ENCODE assay signal across 27 mouse cellular contexts in the genomic region with DNA sequence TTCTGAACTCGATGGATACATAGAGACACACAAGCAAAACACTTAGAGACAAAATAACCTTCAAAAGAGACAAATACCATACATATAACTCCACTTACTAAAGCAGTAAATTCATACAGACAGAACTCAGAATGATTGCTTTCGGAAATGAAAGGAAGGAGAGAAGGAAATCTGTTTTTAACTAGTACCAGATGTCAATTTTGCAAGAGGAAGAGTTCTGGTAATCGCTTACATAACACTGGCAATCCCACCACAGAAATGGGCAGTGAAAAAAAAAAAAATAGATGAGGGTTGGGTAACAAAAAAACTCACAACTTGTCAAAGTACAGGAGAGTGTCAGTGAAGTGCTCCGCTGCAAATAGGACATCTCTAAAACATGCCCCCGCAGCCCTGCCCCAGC. TPM values are rescaled to one million over a fixed set of nuclear protein-coding genes. Genes with fewer than 3 reads are reported as not detected.
DNase-seq lines count a peak whose midpoint lies in the region; ATAC-seq lines count a peak whose summit lies in the region.
"Had no signal": no experiment of that assay in that cellular context is flagged by ENCODE, and none has a peak within 500 bp of the region (broad histone marks: within the 10 kb centered on the region; RNA-seq: fewer than 3 reads in every experiment).

No protein-coding gene starts in this region.

- no peak overlapping the region for H3K27ac ChIP-seq in embryonic facial prominence, embryonic 11.5 days (replicated peaks; ENCODE audit: low read depth, low read length)
- H3K27ac ChIP-seq in embryonic facial prominence, embryonic 10.5 days (replicated peaks): no peak overlapping the region
- H3K27ac ChIP-seq in embryonic facial prominence, embryonic 14.5 days (replicated peaks; ENCODE audit: low read depth, low read length): peak overlapping the region; percentile 55
- no peak overlapping the region for H3K27ac ChIP-seq in limb, embryonic 10.5 days
- no peak overlapping the region for H3K27ac ChIP-seq in kidney, embryonic 15.5 days
- H3K27ac ChIP-seq: forebrain, embryonic 13.5 days; heart, embryonic 13.5 days; hindbrain, postnatal 0 days; liver, embryonic 15.5 days; macrophage; midbrain, embryonic 13.5 days; neural tube, embryonic 13.5 days had no signal

- WGBS in embryonic facial prominence, embryonic 11.5 days: 45% methylated on average over 5 of the region's 5 CpGs
- 44% methylated on average over 5 of the region's 5 CpGs for WGBS in embryonic facial prominence, embryonic 10.5 days
- 27% methylated on average over 5 of the region's 5 CpGs for WGBS in embryonic facial prominence, embryonic 14.5 days
- 28% methylated on average over 5 of the region's 5 CpGs for WGBS in limb, embryonic 10.5 days
- 76% methylated on average over 5 of the region's 5 CpGs for WGBS in kidney, embryonic 15.5 days

- no peak overlapping the region for H3K4me3 ChIP-seq in embryonic facial prominence, embryonic 11.5 days (ENCODE audit: low read depth, low read length)
- H3K4me3 ChIP-seq in embryonic facial prominence, embryonic 10.5 days: no peak overlapping the region
- H3K4me3 ChIP-seq in embryonic facial prominence, embryonic 14.5 days (ENCODE audit: low read depth, low read length): no peak overlapping the region
- H3K4me3 ChIP-seq in limb, embryonic 10.5 days: peak overlapping the region; percentile 22; the same call in 1 of the 2 replicates
- no peak overlapping the region for H3K4me3 ChIP-seq in kidney, embryonic 15.5 days (replicated peaks)
- H3K4me3 ChIP-seq: forebrain, embryonic 13.5 days; heart, embryonic 13.5 days; liver, embryonic 15.5 days; midbrain, embryonic 13.5 days; neural tube, embryonic 13.5 days had no signal

- peak; percentile 57 for DNase-seq in embryonic facial prominence, embryonic 11.5 days (ENCODE audit: low spot score)
- no peak for DNase-seq in embryonic facial prominence, embryonic 10.5 days (ENCODE audit: low spot score)
- DNase-seq in embryonic facial prominence, embryonic 14.5 days (ENCODE audit: low spot score): peak; percentile 34
- no peak for DNase-seq in limb, embryonic 10.5 days (ENCODE audit: low spot score)
- peak; percentile 47 for DNase-seq in mesoderm, embryonic 11.5 days (ENCODE audit: low read depth, low spot score)
- DNase-seq in thymus, postnatal 4 days: no peak
- DNase-seq: adrenal gland, adult 2 months; B cell, adult 2 months; cerebellum, adult 9-11 months; kidney, adult 11 months; kidney, postnatal 25 days; left cerebral cortex, postnatal 4 days; right cerebral cortex, adult 18-20 months; thymus, postnatal 14 days had no signal

- H3K36me3 ChIP-seq in embryonic facial prominence, embryonic 11.5 days (replicated peaks; ENCODE audit: control insufficient read depth, insufficient read depth, low read depth, low read length): no peaks in the 10 kb centered on the region
- no peaks in the 10 kb centered on the region for H3K36me3 ChIP-seq in embryonic facial prominence, embryonic 10.5 days (replicated peaks)
- no peaks in the 10 kb centered on the region for H3K36me3 ChIP-seq in embryonic facial prominence, embryonic 14.5 days (ENCODE audit: control insufficient read depth, insufficient read depth, low read length)
- H3K36me3 ChIP-seq in limb, embryonic 10.5 days: no peaks in the 10 kb centered on the region
- no peaks in the 10 kb centered on the region for H3K36me3 ChIP-seq in kidney, embryonic 15.5 days
- H3K36me3 ChIP-seq: heart, embryonic 13.5 days; liver, embryonic 15.5 days; midbrain, embryonic 13.5 days; neural tube, embryonic 13.5 days had no signal

- peaks cover 3% of the 10 kb centered on the region; the same call in 1 of the 2 replicates for H3K9me3 ChIP-seq in embryonic facial prominence, embryonic 11.5 days (replicated peaks; ENCODE audit: control insufficient read depth, low read length)
- peaks cover 12% of the 10 kb centered on the region; the same call in 1 of the 2 replicates for H3K9me3 ChIP-seq in embryonic facial prominence, embryonic 10.5 days
- H3K9me3 ChIP-seq in embryonic facial prominence, embryonic 14.5 days (ENCODE audit: control insufficient read depth, low read length): 0 out of 2 replicates have a peak, but pooled peaks cover 4% of the 10 kb centered on the region
- no peaks in the 10 kb centered on the region; the same call in 1 of the 2 replicates for H3K9me3 ChIP-seq in limb, embryonic 10.5 days (replicated peaks)
- H3K9me3 ChIP-seq in kidney, embryonic 15.5 days (replicated peaks): no peaks in the 10 kb centered on the region
- H3K9me3 ChIP-seq: liver, embryonic 15.5 days had no signal

- no peaks in the 10 kb centered on the region for H3K27me3 ChIP-seq in embryonic facial prominence, embryonic 11.5 days (ENCODE audit: control insufficient read depth, insufficient read depth, low read length)
- H3K27me3 ChIP-seq in embryonic facial prominence, embryonic 10.5 days (replicated peaks; ENCODE audit: low read depth, poor library complexity, severe bottlenecking): no peaks in the 10 kb centered on the region
- H3K27me3 ChIP-seq in embryonic facial prominence, embryonic 14.5 days (replicated peaks; ENCODE audit: control insufficient read depth, insufficient read depth, low read length): no peaks in the 10 kb centered on the region
- H3K27me3 ChIP-seq in limb, embryonic 10.5 days (ENCODE audit: low read depth, poor library complexity, severe bottlenecking): no peaks in the 10 kb centered on the region
- no peaks in the 10 kb centered on the region for H3K27me3 ChIP-seq in kidney, embryonic 15.5 days
- H3K27me3 ChIP-seq: forebrain, embryonic 13.5 days; heart, embryonic 13.5 days; liver, embryonic 15.5 days; midbrain, embryonic 13.5 days; neural tube, embryonic 13.5 days had no signal

- no peak overlapping the region for H3K4me2 ChIP-seq in embryonic facial prominence, embryonic 11.5 days (ENCODE audit: low read depth, low read length)
- peak overlapping the region; percentile 35 for H3K4me2 ChIP-seq in embryonic facial prominence, embryonic 14.5 days (ENCODE audit: low read depth, low read length)
- H3K4me2 ChIP-seq in kidney, embryonic 15.5 days: no peak overlapping the region
- H3K4me2 ChIP-seq: forebrain, embryonic 13.5 days; heart, embryonic 13.5 days; liver, embryonic 15.5 days; midbrain, embryonic 13.5 days; neural tube, embryonic 13.5 days had no signal

- ATAC-seq in embryonic facial prominence, embryonic 11.5 days (replicated peaks; ENCODE audit: insufficient number of reproducible peaks, low FRiP score, low TSS enrichment, low read depth): no peak
- peak; percentile 44; the same call in 1 of the 2 replicates for ATAC-seq in embryonic facial prominence, embryonic 14.5 days (ENCODE audit: low read depth)
- ATAC-seq in megakaryocyte, adult 5-6 weeks (ENCODE audit: poor library complexity, severe bottlenecking): no peak
- no peak for ATAC-seq in kidney, embryonic 15.5 days (replicated peaks; ENCODE audit: low FRiP score)
- ATAC-seq: forebrain, embryonic 13.5 days; hindbrain, postnatal 0 days; midbrain, embryonic 13.5 days had no signal

- no peaks in the 10 kb centered on the region for H3K4me1 ChIP-seq in embryonic facial prominence, embryonic 11.5 days (ENCODE audit: control insufficient read depth, insufficient read depth, low read length)
- H3K4me1 ChIP-seq in embryonic facial prominence, embryonic 10.5 days: peaks cover 4% of the 10 kb centered on the region
- H3K4me1 ChIP-seq in embryonic facial prominence, embryonic 14.5 days (ENCODE audit: control insufficient read depth, insufficient read depth, low read length): no peaks in the 10 kb centered on the region
- peaks cover 12% of the 10 kb centered on the region for H3K4me1 ChIP-seq in limb, embryonic 10.5 days
- H3K4me1 ChIP-seq in kidney, embryonic 15.5 days: no peaks in the 10 kb centered on the region
- H3K4me1 ChIP-seq: forebrain, embryonic 13.5 days; heart, embryonic 13.5 days; liver, embryonic 15.5 days; midbrain, embryonic 13.5 days; neural tube, embryonic 13.5 days had no signal

- H3K9ac ChIP-seq in embryonic facial prominence, embryonic 11.5 days (replicated peaks; ENCODE audit: low read length): no peak overlapping the region
- H3K9ac ChIP-seq in embryonic facial prominence, embryonic 14.5 days (ENCODE audit: low read depth, low read length): no peak overlapping the region
- no peak overlapping the region for H3K9ac ChIP-seq in kidney, embryonic 15.5 days
- H3K9ac ChIP-seq: forebrain, embryonic 13.5 days; heart, embryonic 13.5 days; liver, embryonic 15.5 days; midbrain, embryonic 13.5 days; neural tube, embryonic 13.5 days had no signal

RNA-seq across cellular contexts. Expression of gene Cyp2f2, which starts 14.8 kb away (rescaled TPM):
- polyA plus RNA-seq in embryonic facial prominence, embryonic 11.5 days (2014; fragmentation: Nextera tagmentation; extraction: Ambion mirVana): not detected in 2 replicates
- not detected in 2 replicates for polyA plus RNA-seq in embryonic facial prominence, embryonic 10.5 days (2016; fragmentation: Nextera tagmentation; extraction: Ambion mirVana)
- polyA plus RNA-seq in embryonic facial prominence, embryonic 14.5 days (2014; fragmentation: Nextera tagmentation; extraction: Ambion mirVana): 34.6 and 64.4 TPM in 2 replicates
- polyA plus RNA-seq in limb, embryonic 10.5 days (2016; fragmentation: Nextera tagmentation; extraction: Ambion mirVana): not detected in 2 replicates
- total RNA-seq in megakaryocyte, adult 5-6 weeks (2015): not detected in 2 replicates
- not detected in 2 replicates for total RNA-seq in megakaryocyte, adult 5-6 weeks (2017)
- polyA plus RNA-seq in kidney, embryonic 15.5 days (2015; fragmentation: Nextera tagmentation; extraction: Ambion mirVana): not detected in 2 replicates
- total RNA-seq: hindbrain, postnatal 0 days; left cerebral cortex, postnatal 4 days had no signal
- polyA plus RNA-seq: forebrain, embryonic 13.5 days; heart, embryonic 13.5 days; macrophage; midbrain, embryonic 13.5 days; neural tube, embryonic 13.5 days had no signal

RNA-seq across cellular contexts. Expression of gene Cyp2t4, which starts 48.6 kb away (rescaled TPM):
- 0.13 TPM in 1 of 2 replicates, not detected in the other for polyA plus RNA-seq in embryonic facial prominence, embryonic 11.5 days (2014; fragmentation: Nextera tagmentation; extraction: Ambion mirVana)
- polyA plus RNA-seq in embryonic facial prominence, embryonic 10.5 days (2016; fragmentation: Nextera tagmentation; extraction: Ambion mirVana): 0.09 and 0.16 TPM in 2 replicates
- 0.26 and 1.0 TPM in 2 replicates for polyA plus RNA-seq in embryonic facial prominence, embryonic 14.5 days (2014; fragmentation: Nextera tagmentation; extraction: Ambion mirVana)
- polyA plus RNA-seq in limb, embryonic 10.5 days (2016; fragmentation: Nextera tagmentation; extraction: Ambion mirVana): 0.11 and 0.19 TPM in 2 replicates
- not detected in 2 replicates for total RNA-seq in megakaryocyte, adult 5-6 weeks (2015)
- not detected in 2 replicates for total RNA-seq in megakaryocyte, adult 5-6 weeks (2017)
- 0.10 TPM in 1 of 2 replicates, not detected in the other for polyA plus RNA-seq in kidney, embryonic 15.5 days (2015; fragmentation: Nextera tagmentation; extraction: Ambion mirVana)
- total RNA-seq: adrenal gland, adult 2 months; heart, postnatal 25 days; hindbrain, postnatal 0 days; layer of hippocampus, adult 8-10 months; left cerebral cortex, postnatal 4 days had no signal
- polyA plus RNA-seq: adrenal gland, adult 2 months; liver, embryonic 15.5 days; macrophage; small intestine, adult 2 months; testis, adult 2 months had no signal

Comparison
In these comparisons a context has a peak if more than half of its experiments do, and no peak if none do; other contexts are left out.
1. DNase-seq: peak in embryonic facial prominence, embryonic 11.5 days (single experiment), embryonic facial prominence, embryonic 14.5 days (single experiment) and mesoderm, embryonic 11.5 days (single experiment); none in embryonic facial prominence, embryonic 10.5 days (single experiment), limb, embryonic 10.5 days (single experiment) and thymus, postnatal 4 days (single experiment).
2. RNA of gene Cyp2f2, which starts 14.8 kb away (polyA plus RNA-seq): 34.6 to 64.4 TPM in embryonic facial prominence, embryonic 14.5 days; not detected in embryonic facial prominence, embryonic 11.5 days, not detected in embryonic facial prominence, embryonic 10.5 days, not detected in limb, embryonic 10.5 days and not detected in kidney, embryonic 15.5 days; every median in the first group is over 10 times any median in the second.